Mouse (Mus musculus) B cell, adult 62 days (primary cell): ENCODE measurements around the gene Cdc26. TPM values are rescaled to one million over a fixed set of nuclear protein-coding genes. Genes with fewer than 3 reads are reported as not detected.

Experiments
- total RNA-seq: library from RNA; stranded (reverse); gene quantifications from 4 replicates; pipeline ENCODE4 v1.2.4, GENCODE M21; 2023

Gene Cdc26
- 48.4 to 56.4 TPM (median 48.7 TPM) in 4 replicates for total RNA-seq

GRCm38 (mm10) chr4:62408601-62409282, at the start of gene Cdc26, which contains the start of gene Prpf4:
Gene Cdc26 (minus strand): TSS chr4:62408642.
Gene Prpf4 (plus strand): TSS chr4:62408797.

GRCm38 (mm10) chr4:62435081-62435480, 26.6 kb upstream of the Cdc26 start, which contains the start of gene Rnf183:
Gene Rnf183 (minus strand): TSS chr4:62435252.

GRCm38 (mm10) chr4:62360088-62360804, 48.2 kb downstream of the Cdc26 start, which contains the start of the genes Fkbp15 and Slc31a1:
Gene Fkbp15 (minus strand): TSS chr4:62360548.
Gene Slc31a1 (plus strand): TSS chr4:62360727.

Other genes with a start within 250 kb of the Cdc26 start
- gene Zfp37, start 177.6 kb downstream of the Cdc26 start, total RNA-seq = not detected in 4 replicates
- 3.4 to 5.1 TPM (median 4.3 TPM) in 4 replicates for gene Slc31a2, start 146.1 kb downstream of the Cdc26 start, total RNA-seq
- gene Fkbp15, start 48.1 kb downstream of the Cdc26 start, total RNA-seq = 102 to 109 TPM (median 105 TPM) in 4 replicates
- gene Slc31a1, start 47.9 kb downstream of the Cdc26 start, total RNA-seq = 12.8 to 14.7 TPM (median 13.9 TPM) in 4 replicates
- gene Prpf4, start 155 bp upstream of the Cdc26 start, total RNA-seq = 24.8 to 28.4 TPM (median 25.4 TPM) in 4 replicates
- not detected in 4 replicates for gene Rnf183, start 26.6 kb upstream of the Cdc26 start, total RNA-seq
- not detected in 4 replicates for gene Wdr31, start 62.3 kb upstream of the Cdc26 start, total RNA-seq
- 9.1 to 11.5 TPM (median 10.5 TPM) in 4 replicates for gene Bspry, start 71.4 kb upstream of the Cdc26 start, total RNA-seq
- gene Hdhd3, start 94.8 kb upstream of the Cdc26 start, total RNA-seq = 0.49 to 0.98 TPM (median 0.83 TPM) in 3 of 4 replicates, not detected in the other
- gene Alad, start 111.3 kb upstream of the Cdc26 start, total RNA-seq = 16.5 to 24.8 TPM (median 19.7 TPM) in 4 replicates
- gene Pole3, start 116.4 kb upstream of the Cdc26 start, total RNA-seq = 18.5 to 21.5 TPM (median 20.9 TPM) in 4 replicates
- 0.32 to 1.2 TPM (median 0.84 TPM) in 4 replicates for gene 4933430I17Rik, start 116.7 kb upstream of the Cdc26 start, total RNA-seq
- gene Rgs3, start 151.2 kb upstream of the Cdc26 start, total RNA-seq = 30.4 to 40.4 TPM (median 35.8 TPM) in 4 replicates